Mouse (Mus musculus): ENCODE data around the gene Cyb5r3. TPM values are rescaled to one million over a fixed set of nuclear protein-coding genes. Genes with fewer than 3 reads are reported as not detected.
A peak's percentile ranks its signal among the peaks of the same experiment; 100 is the strongest.

The Cyb5r3 gene
- polyA plus RNA-seq, 1 experiment from 2014 or later: 63.3 TPM

DNA sequence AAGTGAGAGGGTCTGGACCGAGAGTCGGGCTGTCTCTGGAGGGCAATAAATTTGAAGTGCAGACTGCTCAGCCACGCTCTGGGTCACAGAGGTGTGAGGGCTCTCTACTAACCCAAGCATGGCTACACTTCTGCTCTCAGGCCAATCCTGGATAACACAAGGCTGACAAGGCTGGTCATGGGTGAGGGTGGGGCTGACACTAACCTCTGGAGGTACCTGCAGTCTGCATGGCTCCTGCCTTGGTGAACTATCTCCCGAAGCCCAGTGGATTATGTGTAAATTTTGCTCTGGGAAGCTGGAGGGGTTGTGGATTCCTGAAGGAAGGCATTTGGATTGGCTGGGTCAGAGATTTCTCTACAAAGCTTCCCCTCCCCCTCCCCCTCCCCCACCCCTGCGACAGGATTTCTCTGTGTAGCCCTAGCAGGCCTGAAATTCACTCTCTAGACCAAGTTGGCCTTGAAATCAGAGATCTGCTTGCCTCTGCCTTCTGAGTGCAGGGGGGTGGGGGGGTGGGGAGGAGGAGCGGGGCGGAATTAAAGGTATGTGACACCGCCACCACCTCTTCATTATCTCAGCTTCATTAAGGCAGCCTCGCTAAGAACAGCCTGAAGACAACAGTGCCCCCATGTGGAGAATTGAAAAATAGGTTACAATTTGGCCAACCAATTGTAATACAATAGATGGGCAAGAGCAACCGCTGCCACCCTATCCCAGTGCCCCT, 32.5 kb upstream of the Cyb5r3 start:
- ATAC-seq (0 out of 2 replicates have a peak, but pooled peaks have one; percentile 23), DNase-seq (ENCODE audit: low spot score) (peak; percentile 83)
- Histone ChIP-seq H3K27me3 (replicated peaks; ENCODE audit: control insufficient read depth, insufficient read depth, low read length) (no peaks in the 10 kb centered on the region; the same call in 1 of the 2 replicates), H3K27ac (ENCODE audit: low read depth, low read length) (no peak overlapping the region), H3K4me3 (ENCODE audit: low read depth, low read length) (no peak overlapping the region), H3K4me1 (ENCODE audit: control insufficient read depth, insufficient read depth, low read length) (no peaks in the 10 kb centered on the region), H3K9ac (ENCODE audit: low read length) (no peak overlapping the region), H3K4me2 (ENCODE audit: low read length) (no peak overlapping the region), H3K9me3 (replicated peaks; ENCODE audit: control insufficient read depth, low read length) (no peaks in the 10 kb centered on the region), H3K36me3 (ENCODE audit: control insufficient read depth, insufficient read depth, low read length) (no peaks in the 10 kb centered on the region)
- WGBS: 44% methylated on average over 9 of the region's 10 CpGs

DNA sequence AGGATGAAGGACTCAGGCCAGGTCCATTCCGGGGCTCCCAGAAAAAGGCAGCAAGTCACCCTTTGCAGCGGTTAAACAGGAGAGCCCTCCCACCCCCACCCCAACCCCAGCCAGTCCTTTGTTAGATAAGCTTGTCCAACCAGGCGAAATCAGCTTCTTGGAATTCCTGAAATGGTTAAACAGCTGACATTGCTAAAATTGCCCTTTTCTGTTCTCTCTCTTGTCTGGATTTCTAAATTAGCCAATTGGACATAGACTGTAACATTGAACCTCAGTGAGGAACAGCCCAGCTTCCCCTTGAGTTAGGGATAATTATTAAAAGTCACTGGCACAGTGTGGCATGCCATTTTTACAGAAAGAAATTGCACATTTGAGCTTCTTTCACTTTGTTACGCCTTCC, 30.0 kb upstream of the Cyb5r3 start:
- H3K9ac ChIP-seq (ENCODE audit: low read length): no peak overlapping the region
- no peak for DNase-seq (ENCODE audit: low spot score)
- no peaks in the 10 kb centered on the region for H3K36me3 ChIP-seq (ENCODE audit: control insufficient read depth, insufficient read depth, low read length)
- H3K4me1 ChIP-seq (ENCODE audit: control insufficient read depth, insufficient read depth, low read length): no peaks in the 10 kb centered on the region
- no peak overlapping the region for H3K4me3 ChIP-seq (ENCODE audit: low read depth, low read length)
- ATAC-seq: no peak
- no peak overlapping the region for H3K27ac ChIP-seq (ENCODE audit: low read depth, low read length)
- H3K9me3 ChIP-seq (replicated peaks; ENCODE audit: control insufficient read depth, low read length): no peaks in the 10 kb centered on the region
- 54% methylated on average over 4 of the region's 4 CpGs for WGBS
- H3K4me2 ChIP-seq (ENCODE audit: low read length): no peak overlapping the region
- H3K27me3 ChIP-seq (replicated peaks; ENCODE audit: control insufficient read depth, insufficient read depth, low read length): no peaks in the 10 kb centered on the region

- Histone ChIP-seq H3K9ac (ENCODE audit: low read length) (no peak overlapping the region), H3K36me3 (ENCODE audit: control insufficient read depth, insufficient read depth, low read length) (no peaks in the 10 kb centered on the region), H3K9me3 (replicated peaks; ENCODE audit: control insufficient read depth, low read length) (no peaks in the 10 kb centered on the region), H3K27me3 (replicated peaks; ENCODE audit: control insufficient read depth, insufficient read depth, low read length) (no peaks in the 10 kb centered on the region), H3K4me1 (ENCODE audit: control insufficient read depth, insufficient read depth, low read length) (no peaks in the 10 kb centered on the region), H3K27ac (ENCODE audit: low read depth, low read length) (no peak overlapping the region), H3K4me3 (ENCODE audit: low read depth, low read length) (no peak overlapping the region), H3K4me2 (ENCODE audit: low read length) (no peak overlapping the region)
- WGBS: 92% methylated on average over 4 of the region's 4 CpGs
- DNase-seq (ENCODE audit: low spot score) (no peak), ATAC-seq (no peak)
Measured at GRCm38 (mm10) chr15:83193413-83193812, 21.0 kb upstream of the Cyb5r3 start.

DNA sequence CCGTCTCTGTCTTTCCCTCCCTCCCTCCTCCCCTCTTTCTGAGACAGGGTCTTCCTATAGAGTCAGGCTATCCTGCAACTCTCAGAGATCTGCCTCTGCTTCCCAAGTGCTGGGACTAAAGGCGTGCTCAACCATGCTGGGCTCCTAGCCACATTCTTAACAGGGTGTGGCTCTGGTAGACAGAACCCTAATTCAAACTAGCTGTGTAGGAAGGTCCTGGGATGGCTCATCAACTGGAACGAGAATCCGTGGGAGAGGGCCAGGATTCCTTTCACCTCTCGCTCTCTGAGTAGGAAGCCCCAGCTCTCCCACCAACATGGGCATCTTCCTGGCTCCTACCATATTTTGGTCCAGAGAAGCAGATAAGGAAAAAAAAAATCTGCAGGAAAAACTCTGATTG, 10.0 kb upstream of the Cyb5r3 start:
- Histone ChIP-seq H3K4me1 (ENCODE audit: control insufficient read depth, insufficient read depth, low read length) (no peaks in the 10 kb centered on the region), H3K4me2 (ENCODE audit: low read length) (no peak overlapping the region), H3K36me3 (ENCODE audit: control insufficient read depth, insufficient read depth, low read length) (no peaks in the 10 kb centered on the region), H3K4me3 (ENCODE audit: low read depth, low read length) (no peak overlapping the region), H3K9me3 (replicated peaks; ENCODE audit: control insufficient read depth, low read length) (no peaks in the 10 kb centered on the region), H3K9ac (ENCODE audit: low read length) (no peak overlapping the region), H3K27me3 (replicated peaks; ENCODE audit: control insufficient read depth, insufficient read depth, low read length) (no peaks in the 10 kb centered on the region), H3K27ac (ENCODE audit: low read depth, low read length) (no peak overlapping the region)
- 78% methylated on average over 5 of the region's 5 CpGs for WGBS
- DNase-seq (ENCODE audit: low spot score) (no peak), ATAC-seq (no peak)

GRCm38 (mm10) chr15:83181800-83182330, 9.5 kb upstream of the Cyb5r3 start:
- no peak overlapping the region for H3K4me3 ChIP-seq (ENCODE audit: low read depth, low read length)
- H3K9ac ChIP-seq (ENCODE audit: low read length): no peak overlapping the region
- ATAC-seq: no peak
- DNase-seq (ENCODE audit: low spot score): no peak
- WGBS: 59% methylated on average over 4 of the region's 4 CpGs
- no peak overlapping the region for H3K4me2 ChIP-seq (ENCODE audit: low read length)
- no peaks in the 10 kb centered on the region for H3K36me3 ChIP-seq (ENCODE audit: control insufficient read depth, insufficient read depth, low read length)
- H3K9me3 ChIP-seq (replicated peaks; ENCODE audit: control insufficient read depth, low read length): no peaks in the 10 kb centered on the region
- no peak overlapping the region for H3K27ac ChIP-seq (ENCODE audit: low read depth, low read length)
- H3K27me3 ChIP-seq (replicated peaks; ENCODE audit: control insufficient read depth, insufficient read depth, low read length): no peaks in the 10 kb centered on the region
- H3K4me1 ChIP-seq (ENCODE audit: control insufficient read depth, insufficient read depth, low read length): no peaks in the 10 kb centered on the region

GRCm38 (mm10) chr15:83180004-83180403, 7.6 kb upstream of the Cyb5r3 start:
- Histone ChIP-seq H3K4me1 (ENCODE audit: control insufficient read depth, insufficient read depth, low read length) (no peaks in the 10 kb centered on the region), H3K4me3 (ENCODE audit: low read depth, low read length) (no peak overlapping the region), H3K27me3 (replicated peaks; ENCODE audit: control insufficient read depth, insufficient read depth, low read length) (no peaks in the 10 kb centered on the region), H3K4me2 (ENCODE audit: low read length) (no peak overlapping the region), H3K27ac (ENCODE audit: low read depth, low read length) (no peak overlapping the region), H3K9me3 (replicated peaks; ENCODE audit: control insufficient read depth, low read length) (no peaks in the 10 kb centered on the region), H3K36me3 (ENCODE audit: control insufficient read depth, insufficient read depth, low read length) (no peaks in the 10 kb centered on the region), H3K9ac (ENCODE audit: low read length) (no peak overlapping the region)
- 87% methylated on average over 6 of the region's 6 CpGs for WGBS
- no peak for ATAC-seq
- no peak for DNase-seq (ENCODE audit: low spot score)

DNA sequence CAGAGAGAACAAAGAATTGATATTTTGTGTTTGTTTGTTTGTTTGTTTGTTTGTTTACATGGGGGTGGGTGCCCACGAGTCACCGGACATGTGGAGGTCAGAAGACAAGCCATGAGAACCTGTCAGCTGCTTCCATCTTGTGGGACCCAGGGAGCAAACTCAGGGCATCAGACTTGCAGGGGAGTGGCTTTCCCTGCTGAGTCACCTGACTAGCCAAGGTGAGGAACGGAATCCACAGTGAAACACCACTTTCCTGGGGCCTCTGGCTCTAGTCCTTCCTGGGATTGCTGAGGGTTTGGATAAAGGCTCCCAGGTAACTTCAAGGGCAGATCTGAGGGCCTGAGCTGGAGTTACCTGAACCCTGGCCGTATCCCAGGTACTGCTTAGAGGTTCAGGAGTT, 4.3 kb upstream of the Cyb5r3 start:
- H3K4me3 ChIP-seq (ENCODE audit: low read depth, low read length): no peak overlapping the region
- no peaks in the 10 kb centered on the region for H3K36me3 ChIP-seq (ENCODE audit: control insufficient read depth, insufficient read depth, low read length)
- H3K4me2 ChIP-seq (ENCODE audit: low read length): no peak overlapping the region
- WGBS: 82% methylated on average over 4 of the region's 4 CpGs
- ATAC-seq (no peak), DNase-seq (ENCODE audit: low spot score) (no peak)
- H3K27me3 ChIP-seq (replicated peaks; ENCODE audit: control insufficient read depth, insufficient read depth, low read length): no peaks in the 10 kb centered on the region
- H3K9me3 ChIP-seq (replicated peaks; ENCODE audit: control insufficient read depth, low read length): no peaks in the 10 kb centered on the region
- H3K9ac ChIP-seq (ENCODE audit: low read length): no peak overlapping the region
- no peak overlapping the region for H3K27ac ChIP-seq (ENCODE audit: low read depth, low read length)
- peaks cover 4% of the 10 kb centered on the region for H3K4me1 ChIP-seq (ENCODE audit: control insufficient read depth, insufficient read depth, low read length)

- 91% methylated on average over 14 of the region's 14 CpGs for WGBS
- no peak overlapping the region for H3K9ac ChIP-seq (ENCODE audit: low read length)
- ATAC-seq: no peak
- H3K36me3 ChIP-seq (ENCODE audit: control insufficient read depth, insufficient read depth, low read length): no peaks in the 10 kb centered on the region
- DNase-seq (ENCODE audit: low spot score): no peak
- H3K9me3 ChIP-seq (replicated peaks; ENCODE audit: control insufficient read depth, low read length): no peaks in the 10 kb centered on the region
- H3K4me3 ChIP-seq (ENCODE audit: low read depth, low read length): no peak overlapping the region
- H3K27me3 ChIP-seq (replicated peaks; ENCODE audit: control insufficient read depth, insufficient read depth, low read length): no peaks in the 10 kb centered on the region
- H3K4me1 ChIP-seq (ENCODE audit: control insufficient read depth, insufficient read depth, low read length): peaks cover 13% of the 10 kb centered on the region
- no peak overlapping the region for H3K27ac ChIP-seq (ENCODE audit: low read depth, low read length)
- H3K4me2 ChIP-seq (ENCODE audit: low read length): no peak overlapping the region
Measured at GRCm38 (mm10) chr15:83173914-83174884, 1.8 kb upstream of the Cyb5r3 start.
